Mouse (Mus musculus): ENCODE results near the gene A030005L19Rik.

- TF ChIP-seq TAL1 (IDR thresholded peaks at IDR 0.05; ENCODE audit: low read length) (no peak), GATA1 (IDR thresholded peaks at IDR 0.05; ENCODE audit: low read length) (no peak)
Observed at GRCm38 (mm10) chr1:82900567-82900966, 12.6 kb upstream of the A030005L19Rik start.

Measured in erythroblast, embryonic 14.5 days (primary cell).